Mouse (Mus musculus) c-Kit-positive CD71-negative TER-119-negative erythroid progenitor cells, embryonic 14.5 days (primary cell): ENCODE data around the gene Mgl2.
A peak's percentile ranks its signal among the peaks of the same experiment; 100 is the strongest.

Experiments
- DNase-seq: peaks from one replicate; pipeline ENCODE4 v3.0.0-alpha.2; 2013; ENCODE audit warnings: low read depth

Mgl2 gene

GRCm38 (mm10) chr11:70170291-70170690 lies 40.2 kb downstream of the Mgl2 start:
- no peak for DNase-seq

GRCm38 (mm10) chr11:70171181-70171580 lies 41.1 kb downstream of the Mgl2 start:
- no peak for DNase-seq

GRCm38 (mm10) chr11:70171847-70172246 lies 41.7 kb downstream of the Mgl2 start:
- peak; percentile 43 for DNase-seq

GRCm38 (mm10) chr11:70172298-70172697 lies 42.2 kb downstream of the Mgl2 start:
- DNase-seq = no peak

- no peak for DNase-seq
Observed at GRCm38 (mm10) chr11:70174491-70174890, 44.4 kb downstream of the Mgl2 start.

GRCm38 (mm10) chr11:70177647-70178046 lies 47.5 kb downstream of the Mgl2 start:
- DNase-seq = no peak

- DNase-seq = no peak
Observed at GRCm38 (mm10) chr11:70178311-70178710, 48.2 kb downstream of the Mgl2 start.

GRCm38 (mm10) chr11:70178756-70179155 lies 48.6 kb downstream of the Mgl2 start:
- DNase-seq = no peak

- no peak for DNase-seq
Observed at GRCm38 (mm10) chr11:70179401-70179800, 49.3 kb downstream of the Mgl2 start.

- DNase-seq = no peak
Observed at GRCm38 (mm10) chr11:70180496-70180895, 50.4 kb downstream of the Mgl2 start.

- no peak for DNase-seq
Observed at GRCm38 (mm10) chr11:70185120-70185519, 55.0 kb downstream of the Mgl2 start.
